Mouse (Mus musculus): Measurements from ENCODE around the gene Zfp72.

The Zfp72 gene

GRCm38 (mm10) chr13:74390371-74390990 is at the start of gene Zfp72:
TSS of gene Zfp72 (minus strand) at chr13:74390836.
- DNase-seq (ENCODE audit: extremely low read depth, low read depth): peak; percentile 66

GRCm38 (mm10) chr13:74439895-74440294 is 49.3 kb upstream of the Zfp72 start:
- DNase-seq (ENCODE audit: extremely low read depth, low read depth): no peak

DNA sequence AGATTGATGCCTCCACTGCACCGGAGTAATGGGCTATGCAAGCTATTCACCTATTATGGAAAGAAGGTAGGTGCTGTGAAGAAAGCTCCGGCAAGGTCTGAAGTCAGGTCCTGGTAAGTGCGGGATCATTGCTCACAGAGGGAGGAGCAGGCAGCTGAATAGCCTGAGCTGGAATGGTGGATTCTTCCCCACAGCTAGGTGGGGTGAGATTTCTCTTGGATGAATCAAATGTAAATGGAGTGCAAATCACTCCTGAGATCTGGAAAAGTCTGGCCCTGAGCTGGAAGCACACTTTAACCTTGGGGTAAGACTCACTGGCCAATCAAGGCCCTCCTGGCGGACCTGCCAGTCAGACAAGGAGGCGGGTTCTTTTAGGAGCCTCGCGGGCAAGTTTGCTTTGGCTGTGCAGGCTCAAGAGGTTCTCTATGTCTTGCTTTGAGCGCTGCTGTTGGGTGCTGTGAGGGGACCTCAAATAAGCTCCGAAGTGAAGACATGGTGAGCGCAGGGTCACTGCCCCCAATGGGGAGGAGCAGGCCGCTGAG is 8.7 kb upstream of the Zfp72 start, which contains the start of gene Ftl1-ps1:
Ftl1-ps1 (plus strand) TSS at position 397 of the 542 bp plus-strand sequence.
- no peak for DNase-seq (ENCODE audit: extremely low read depth, low read depth)

- DNase-seq (ENCODE audit: extremely low read depth, low read depth): no peak
Observed at GRCm38 (mm10) chr13:74391156-74391555, 520 bp upstream of the Zfp72 start.

DNA sequence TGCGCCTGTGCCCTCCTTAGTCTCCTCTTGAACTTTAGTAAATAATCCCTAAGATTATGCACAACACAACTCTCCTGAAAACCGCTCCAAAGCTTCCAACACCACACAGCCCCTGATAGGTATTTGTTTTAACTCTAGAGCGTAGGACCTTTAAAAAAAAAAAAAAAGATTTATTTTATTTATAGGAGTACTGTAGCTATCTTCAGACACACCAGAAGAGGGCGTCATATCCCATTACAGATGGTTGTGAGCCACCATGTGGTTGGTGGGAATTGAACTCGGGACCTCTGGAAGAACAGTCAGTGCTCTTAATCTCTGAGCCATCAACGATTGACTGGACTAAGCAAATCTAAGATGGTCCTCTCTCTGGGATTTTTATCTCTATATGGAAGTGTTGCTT is 906 bp downstream of the Zfp72 start:
- no peak for DNase-seq (ENCODE audit: extremely low read depth, low read depth)

DNA sequence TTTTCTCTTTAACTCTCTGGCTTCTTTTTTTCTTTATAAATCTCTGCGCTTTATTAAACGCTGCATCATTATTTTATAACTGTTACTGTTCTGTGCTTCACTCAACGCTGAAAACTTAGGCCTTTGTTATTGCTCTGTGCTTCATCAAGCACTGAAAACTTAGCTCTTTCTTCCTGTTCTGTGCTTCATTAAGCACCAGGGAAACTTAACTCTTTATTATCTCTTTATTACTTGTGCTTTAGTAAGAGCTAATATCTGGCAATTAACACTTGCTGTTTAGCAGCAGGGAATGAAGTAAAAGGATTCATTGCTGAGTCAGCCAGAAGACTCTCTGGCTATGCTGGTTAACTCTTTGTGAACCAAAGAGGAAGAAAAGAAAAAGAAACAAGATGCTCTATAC is 8.3 kb downstream of the Zfp72 start:
- no peak for DNase-seq (ENCODE audit: extremely low read depth, low read depth)

- no peak for DNase-seq (ENCODE audit: extremely low read depth, low read depth)
Observed at GRCm38 (mm10) chr13:74381533-74382276, 8.9 kb downstream of the Zfp72 start.

DNA sequence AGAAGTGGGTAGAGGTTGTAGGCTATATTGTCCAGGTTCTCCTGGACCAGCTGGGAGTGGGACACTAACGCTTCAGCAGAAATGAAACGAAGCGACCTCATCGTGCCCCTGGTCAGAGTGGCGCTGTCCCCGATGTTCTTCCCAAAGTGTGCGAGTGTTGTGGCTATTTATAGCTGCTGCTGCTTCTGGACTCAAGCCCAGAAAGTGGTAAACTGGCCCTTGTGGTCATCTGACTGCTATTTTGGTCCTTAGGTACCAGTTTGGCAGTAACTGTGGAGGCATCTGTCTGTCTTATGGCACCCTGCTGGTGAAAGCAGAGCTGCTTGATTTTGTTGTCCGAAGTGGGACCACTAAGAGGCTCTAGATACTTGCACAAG is 26.8 kb downstream of the Zfp72 start, which contains the start of gene Lrrc14b:
Lrrc14b (minus strand) TSS at position 147 of the 377 bp plus-strand sequence.
- no peak for DNase-seq (ENCODE audit: extremely low read depth, low read depth)

DNA sequence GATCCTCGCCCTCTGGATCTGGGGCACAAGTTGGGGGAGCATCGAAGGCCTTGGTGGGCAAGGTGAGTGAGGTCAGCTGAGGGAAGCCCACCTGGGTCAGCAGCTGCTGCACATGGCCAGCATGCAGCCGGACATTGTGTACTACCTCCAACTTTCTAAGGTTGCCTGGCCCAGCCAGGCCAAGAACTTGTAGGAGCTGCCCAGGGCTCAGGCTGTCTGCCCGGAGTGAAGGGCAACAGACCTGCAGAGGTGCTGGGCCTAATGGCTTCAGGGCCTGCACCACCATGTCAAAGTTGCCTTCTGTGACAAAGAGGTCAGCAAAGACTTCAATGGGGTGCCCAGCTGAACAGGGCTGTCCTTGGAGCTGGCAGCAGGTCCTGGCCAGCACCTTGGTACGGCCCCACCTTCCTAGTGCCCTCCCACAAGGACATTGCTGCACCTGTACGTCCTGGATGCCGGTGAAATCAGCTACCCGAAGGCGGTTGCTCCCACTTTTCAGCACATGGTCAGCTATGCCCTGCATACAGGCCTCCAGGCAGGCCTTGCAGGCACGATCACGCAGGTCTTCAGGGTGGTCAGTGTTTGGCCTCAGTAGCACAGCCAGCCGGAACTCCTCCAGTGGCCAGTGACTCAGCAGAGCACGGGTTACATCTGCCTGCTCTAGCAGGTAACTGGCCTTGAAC is 27.3 kb downstream of the Zfp72 start:
- no peak for DNase-seq (ENCODE audit: extremely low read depth, low read depth)

DNA sequence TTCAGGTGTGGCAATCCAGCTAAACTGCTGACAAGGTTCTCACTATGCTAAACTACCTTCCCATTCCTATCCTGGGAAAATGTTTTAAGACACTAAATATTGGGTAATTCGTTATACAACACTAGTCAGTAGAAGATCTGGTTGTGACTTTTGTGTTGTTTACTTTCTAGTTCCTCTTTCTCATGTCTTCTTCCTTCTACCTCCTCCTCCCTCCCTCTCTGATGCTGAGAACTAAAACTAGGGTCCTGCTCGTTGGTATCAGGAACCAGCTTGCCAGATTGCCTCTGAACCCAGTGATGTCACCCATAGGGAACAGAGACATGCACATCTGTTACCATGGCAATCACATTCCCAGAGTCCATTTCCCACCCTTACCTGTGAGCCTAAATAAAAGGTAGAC is 28.4 kb downstream of the Zfp72 start:
- no peak for DNase-seq (ENCODE audit: extremely low read depth, low read depth)

GRCm38 (mm10) chr13:74356491-74356890 is 34.1 kb downstream of the Zfp72 start:
- DNase-seq (ENCODE audit: extremely low read depth, low read depth): no peak

DNA sequence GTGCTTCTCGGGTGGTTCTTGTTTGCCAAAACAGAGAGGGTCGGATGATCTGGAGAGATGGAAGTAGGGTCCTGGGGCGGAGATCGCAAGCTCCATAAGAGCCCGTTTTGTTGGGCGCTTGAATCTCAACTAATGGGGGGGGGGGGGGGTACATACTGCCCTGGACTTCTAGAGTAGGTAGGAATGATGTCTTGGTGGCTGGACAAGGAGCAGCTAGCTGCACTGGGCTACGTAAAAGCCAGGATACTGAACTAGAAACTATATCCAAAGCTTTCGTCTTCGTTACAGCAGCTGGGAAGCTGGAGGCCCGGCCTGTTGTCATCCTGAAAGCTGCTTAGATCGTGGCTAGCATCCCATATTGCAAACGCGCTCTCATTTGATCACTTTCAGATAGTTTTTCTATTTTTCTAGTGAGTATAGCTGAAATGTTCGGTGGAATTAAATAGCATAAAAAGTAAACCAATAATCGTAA is 40.2 kb downstream of the Zfp72 start:
- peak; percentile 19 for DNase-seq (ENCODE audit: extremely low read depth, low read depth)

DNA sequence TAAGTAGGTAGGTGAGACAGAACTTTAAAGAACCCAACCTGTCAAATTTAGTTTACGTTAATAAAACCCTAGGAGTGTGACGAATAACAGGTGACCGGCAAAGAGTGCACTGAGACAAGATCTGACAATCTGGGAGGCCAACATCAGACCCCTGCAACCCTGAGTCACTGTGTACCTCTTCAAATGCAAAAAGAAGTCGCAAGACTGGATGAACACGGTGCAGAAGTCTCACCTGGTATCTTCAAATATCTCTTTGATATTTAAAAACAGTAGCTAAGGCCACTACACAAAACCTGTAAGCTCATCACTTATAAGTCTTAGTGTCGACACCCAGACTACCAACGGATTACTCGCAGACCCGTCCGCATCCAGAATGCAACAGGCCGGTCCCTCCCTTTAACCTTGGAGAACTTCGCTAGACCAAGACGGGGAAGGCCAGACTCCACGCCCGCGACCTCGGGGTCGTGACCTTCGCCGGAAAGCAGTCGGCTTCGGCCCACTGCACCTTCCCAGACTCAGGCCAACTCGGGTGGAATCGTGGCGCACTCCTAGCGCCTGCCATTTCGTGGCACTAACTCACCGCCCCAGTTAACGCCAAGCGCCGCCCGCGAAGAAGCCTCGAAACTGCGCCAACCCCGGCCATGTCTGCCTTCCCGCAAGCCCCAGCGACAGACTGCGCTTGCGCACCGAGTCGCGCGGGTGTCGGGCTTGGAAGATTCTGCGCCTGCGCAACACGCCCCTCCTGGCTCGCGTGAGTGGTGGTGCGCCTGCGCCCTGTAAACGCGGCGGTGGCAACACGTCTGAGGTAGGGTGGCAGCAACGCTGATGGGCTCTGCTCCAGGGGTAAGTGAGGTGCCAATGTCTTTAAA is 40.8 kb downstream of the Zfp72 start, which contains the start of the genes Sdha and Ccdc127:
Sdha (minus strand) TSS at position 715 of the 869 bp plus-strand sequence.
Ccdc127 (plus strand) TSS at position 744 of the 869 bp plus-strand sequence.
- peak; percentile 78 for DNase-seq (ENCODE audit: extremely low read depth, low read depth)

DNA sequence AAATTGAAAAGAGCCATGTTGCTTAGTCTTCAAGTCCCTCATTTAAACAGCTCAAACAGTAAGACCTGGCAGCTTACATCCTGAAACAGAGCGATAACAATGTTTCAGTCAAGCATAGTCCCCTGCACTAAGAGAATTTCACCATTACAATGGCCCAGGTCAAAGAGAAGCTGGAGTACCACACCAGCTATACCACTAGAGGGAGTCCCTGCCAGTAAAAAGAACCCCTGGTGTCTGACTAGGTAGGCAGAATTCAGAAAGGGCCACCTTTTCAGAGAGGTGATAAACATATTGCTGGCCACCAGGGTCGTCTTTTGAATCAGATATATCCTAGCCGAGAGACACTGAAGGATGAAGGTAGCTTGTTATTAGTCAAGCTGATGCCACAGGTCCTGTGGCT is 49.6 kb downstream of the Zfp72 start:
- DNase-seq (ENCODE audit: extremely low read depth, low read depth): no peak

- no peak for DNase-seq (ENCODE audit: extremely low read depth, low read depth)
Observed at GRCm38 (mm10) chr13:74329321-74329720, 61.3 kb downstream of the Zfp72 start.

Measured in MEL-GATA-1-ER (cell line).